Mouse (Mus musculus): ENCODE results near the gene Mrpl27.
"Not testable (repeated sequence)": the region's sequence is repeated elsewhere in the genome, so short reads cannot be mapped to it uniquely, and the experiment has no call there.

Mrpl27 gene

GRCm38 (mm10) chr11:94653663-94654436 is at the start of gene Mrpl27, which contains the start of gene Eme1:
Gene Mrpl27 (plus strand): TSS chr11:94653767.
Gene Eme1 (minus strand): TSS chr11:94653964.
- DNase-seq, result peak; percentile 84 to 88

- DNase-seq, result no peak
Measured at GRCm38 (mm10) chr11:94610744-94611740, 42.5 kb upstream of the Mrpl27 start.

GRCm38 (mm10) chr11:94614603-94615002 is 39.0 kb upstream of the Mrpl27 start:
- DNase-seq, result no peak

- no peak for DNase-seq
Measured at GRCm38 (mm10) chr11:94615494-94615893, 38.1 kb upstream of the Mrpl27 start.

- no peak for DNase-seq
Measured at GRCm38 (mm10) chr11:94617646-94618045, 35.9 kb upstream of the Mrpl27 start.

- no peak for DNase-seq
Measured at GRCm38 (mm10) chr11:94620766-94621457, 32.7 kb upstream of the Mrpl27 start.

GRCm38 (mm10) chr11:94621458-94621852 is 32.1 kb upstream of the Mrpl27 start:
- no peak for DNase-seq

GRCm38 (mm10) chr11:94622162-94622561 is 31.4 kb upstream of the Mrpl27 start:
- no peak for DNase-seq

GRCm38 (mm10) chr11:94629199-94629883 is 24.2 kb upstream of the Mrpl27 start, which contains the start of gene Lrrc59:
Gene Lrrc59 (plus strand): TSS chr11:94629767.
- peak; percentile 96 to 98 for DNase-seq

- DNase-seq, result no peak
Measured at GRCm38 (mm10) chr11:94629884-94630198, 23.7 kb upstream of the Mrpl27 start.

- DNase-seq, result peak; percentile 47 to 50
Measured at GRCm38 (mm10) chr11:94630199-94631011, 23.2 kb upstream of the Mrpl27 start.

- no peak for DNase-seq
Measured at GRCm38 (mm10) chr11:94631969-94632368, 21.6 kb upstream of the Mrpl27 start.

- DNase-seq, result no peak
Measured at GRCm38 (mm10) chr11:94632988-94633387, 20.6 kb upstream of the Mrpl27 start.

- no peak for DNase-seq
Measured at GRCm38 (mm10) chr11:94634431-94634830, 19.1 kb upstream of the Mrpl27 start.

- no peak for DNase-seq
Measured at GRCm38 (mm10) chr11:94644461-94645219, 8.9 kb upstream of the Mrpl27 start.

- DNase-seq, result no peak
Measured at GRCm38 (mm10) chr11:94646457-94646856, 7.1 kb upstream of the Mrpl27 start.

- not testable (repeated sequence) for DNase-seq
Measured at GRCm38 (mm10) chr11:94651241-94651640, 2.3 kb upstream of the Mrpl27 start.

GRCm38 (mm10) chr11:94652973-94653372 is 594 bp upstream of the Mrpl27 start:
- no peak for DNase-seq

GRCm38 (mm10) chr11:94661344-94661743 is 7.8 kb downstream of the Mrpl27 start:
- peak in 1 of 2 experiments; percentile 43 for DNase-seq

GRCm38 (mm10) chr11:94665281-94665680 is 11.7 kb downstream of the Mrpl27 start:
- DNase-seq, result peak in 1 of 2 experiments; percentile 18

- DNase-seq, result no peak
Measured at GRCm38 (mm10) chr11:94674984-94675383, 21.4 kb downstream of the Mrpl27 start.

Data from lung, postnatal 4 days (tissue).